Mouse (Mus musculus) frontal cortex, postnatal 14 days (tissue): ENCODE results near the gene Adra2b.

Experiments
- DNase-seq, 2 experiments: peaks; one replicate each; pipeline ENCODE4 v3.0.0; 2022; ENCODE audit warnings: low spot score in 2 of 2

The Adra2b gene

GRCm38 (mm10) chr2:127338833-127339232 lies 24.2 kb upstream of the Adra2b start:
- no peak for DNase-seq

GRCm38 (mm10) chr2:127339262-127339661 lies 23.7 kb upstream of the Adra2b start:
- DNase-seq: no peak

- peak in 1 of 2 experiments; percentile 44 for DNase-seq
Observed at GRCm38 (mm10) chr2:127341159-127341558, 21.8 kb upstream of the Adra2b start.

- no peak for DNase-seq
Observed at GRCm38 (mm10) chr2:127346334-127346733, 16.7 kb upstream of the Adra2b start.

GRCm38 (mm10) chr2:127347147-127347985 lies 15.6 kb upstream of the Adra2b start:
- no peak for DNase-seq

GRCm38 (mm10) chr2:127353881-127354280 lies 9.1 kb upstream of the Adra2b start:
- no peak for DNase-seq

DNA sequence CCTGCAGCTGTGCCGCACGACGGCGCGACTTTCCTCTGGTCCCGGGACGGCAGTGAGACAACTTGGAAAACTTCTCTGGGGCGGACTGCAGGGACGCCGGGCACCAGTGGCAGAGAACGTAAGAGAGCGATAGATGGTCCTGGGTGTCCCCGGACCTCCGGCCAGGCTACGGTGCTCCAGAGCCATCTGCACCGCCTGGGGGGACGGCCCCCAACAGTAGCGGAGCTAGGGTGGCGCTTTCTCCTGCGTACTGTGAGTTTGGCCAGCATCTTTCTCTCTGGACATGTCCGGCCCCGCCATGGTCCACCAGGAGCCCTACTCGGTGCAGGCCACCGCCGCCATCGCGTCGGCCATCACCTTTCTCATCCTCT lies 259 bp downstream of the Adra2b start:
- DNase-seq: no peak

DNA sequence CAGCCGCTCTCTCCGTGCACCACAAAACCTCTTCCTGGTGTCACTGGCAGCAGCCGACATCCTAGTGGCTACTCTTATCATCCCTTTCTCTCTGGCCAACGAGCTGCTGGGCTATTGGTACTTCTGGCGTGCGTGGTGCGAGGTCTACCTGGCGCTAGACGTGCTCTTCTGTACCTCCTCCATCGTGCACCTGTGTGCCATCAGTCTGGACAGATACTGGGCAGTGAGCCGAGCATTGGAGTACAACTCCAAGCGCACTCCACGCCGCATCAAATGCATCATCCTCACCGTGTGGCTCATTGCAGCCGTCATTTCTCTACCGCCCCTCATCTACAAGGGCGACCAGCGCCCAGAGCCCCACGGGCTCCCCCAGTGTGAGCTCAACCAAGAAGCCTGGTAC lies 688 bp downstream of the Adra2b start:
- DNase-seq: no peak

DNA sequence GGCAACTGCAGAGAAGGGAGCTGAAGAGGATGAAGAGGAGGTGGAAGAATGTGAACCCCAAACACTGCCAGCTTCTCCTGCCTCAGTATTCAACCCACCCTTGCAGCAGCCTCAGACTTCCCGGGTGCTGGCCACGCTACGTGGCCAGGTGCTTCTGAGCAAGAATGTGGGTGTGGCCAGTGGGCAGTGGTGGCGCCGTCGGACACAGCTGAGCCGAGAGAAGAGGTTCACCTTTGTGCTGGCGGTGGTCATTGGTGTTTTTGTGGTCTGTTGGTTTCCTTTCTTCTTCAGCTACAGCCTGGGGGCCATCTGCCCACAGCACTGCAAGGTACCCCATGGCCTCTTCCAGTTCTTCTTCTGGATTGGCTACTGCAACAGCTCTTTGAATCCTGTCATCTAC lies 1.4 kb downstream of the Adra2b start:
- DNase-seq: no peak

GRCm38 (mm10) chr2:127367126-127367820 lies 4.3 kb downstream of the Adra2b start:
- DNase-seq: no peak

DNA sequence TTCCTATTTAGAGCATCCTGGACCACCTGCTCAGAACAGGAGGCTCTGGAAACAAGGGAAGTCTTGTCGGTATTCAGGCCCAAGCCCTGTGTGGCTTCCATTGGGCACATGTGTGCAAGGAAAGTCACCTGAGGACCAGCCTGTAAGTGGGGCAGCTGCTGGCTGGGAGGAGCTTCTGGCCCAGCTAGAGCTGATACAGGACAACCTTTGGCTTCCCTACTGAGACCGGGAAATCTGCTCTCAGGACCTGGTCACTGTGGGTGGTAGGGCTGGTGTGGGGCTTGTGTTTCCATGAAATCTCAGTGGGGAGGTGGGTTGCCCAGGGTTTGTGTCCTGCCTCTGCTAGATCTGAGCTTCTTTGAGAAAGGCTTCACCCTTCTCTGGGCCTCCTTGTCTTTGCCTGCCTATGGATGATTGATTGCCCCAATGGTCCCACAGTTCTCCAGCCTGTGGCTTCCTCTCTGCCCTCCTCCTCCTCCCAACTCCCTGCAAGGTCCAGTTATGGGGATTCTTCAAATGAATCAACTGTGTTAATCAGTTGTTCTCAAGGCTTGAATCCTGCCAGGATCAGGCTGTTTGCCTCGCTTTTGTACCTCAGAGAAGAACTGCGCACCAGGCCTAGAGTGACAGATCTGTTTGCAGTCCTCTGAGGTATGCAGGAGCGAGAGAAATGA lies 6.8 kb downstream of the Adra2b start:
- no peak for DNase-seq

- DNase-seq: no peak
Observed at GRCm38 (mm10) chr2:127370561-127371483, 7.8 kb downstream of the Adra2b start.

- no peak for DNase-seq
Observed at GRCm38 (mm10) chr2:127371484-127371861, 8.5 kb downstream of the Adra2b start.

DNA sequence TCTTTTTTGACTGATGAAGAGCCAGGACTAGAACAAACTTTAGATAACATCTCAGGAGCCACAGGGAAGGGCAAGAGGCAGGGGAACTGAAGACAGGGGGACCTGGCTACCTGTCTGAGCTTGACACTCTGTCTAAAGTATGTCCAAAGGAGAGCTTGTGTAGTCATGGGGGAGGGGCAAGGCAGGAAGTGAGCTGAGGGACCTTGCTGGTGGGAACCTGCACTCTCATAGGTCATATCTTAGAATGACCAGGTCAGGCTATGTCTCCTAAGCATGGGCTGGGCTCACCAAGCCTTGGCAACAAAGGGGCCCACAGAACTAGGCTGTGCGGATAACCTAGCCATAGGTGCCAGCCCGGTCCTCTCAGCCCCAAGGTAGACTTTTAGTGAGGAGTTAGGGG lies 9.1 kb downstream of the Adra2b start:
- DNase-seq: no peak

DNA sequence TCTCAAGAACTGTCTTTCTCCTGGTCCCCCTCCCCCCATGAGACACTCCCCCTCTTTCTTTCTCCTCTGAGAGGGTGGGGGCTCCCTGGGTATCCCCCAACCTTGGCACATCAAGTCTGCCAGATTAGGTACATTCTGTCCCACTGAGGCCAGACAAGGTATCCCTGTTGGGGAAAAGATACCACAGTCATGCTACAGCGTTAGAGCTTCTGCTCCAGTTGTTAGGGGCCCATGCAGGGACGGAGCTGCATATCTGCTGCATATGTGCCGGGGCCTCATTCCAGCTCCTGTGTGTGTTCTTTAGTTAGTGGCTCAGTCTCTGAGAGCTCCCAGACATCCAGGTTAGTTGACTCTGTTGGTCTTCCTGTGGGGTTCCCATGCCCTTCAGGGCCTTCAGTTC lies 11.1 kb downstream of the Adra2b start:
- no peak for DNase-seq

DNA sequence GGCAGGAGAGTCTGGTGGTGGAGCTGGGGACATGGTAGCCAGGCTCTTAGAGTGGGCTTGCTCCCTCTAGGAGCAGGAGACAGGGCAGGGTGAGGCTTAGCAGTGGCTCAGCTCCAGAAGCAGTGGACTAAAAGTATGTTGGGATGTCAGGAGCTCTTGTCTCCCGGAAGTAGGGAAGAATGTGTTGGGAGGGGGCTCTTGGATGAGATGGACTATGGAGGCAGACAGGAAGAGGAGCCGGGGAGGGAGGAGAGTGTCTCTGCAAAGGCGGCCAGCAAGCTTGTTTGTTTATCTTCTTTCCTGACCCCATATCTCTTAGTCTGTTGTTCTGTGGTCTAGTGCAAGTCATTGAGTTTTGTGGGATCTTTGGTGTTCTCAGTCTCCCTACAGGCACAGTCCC lies 12.1 kb downstream of the Adra2b start:
- no peak for DNase-seq

GRCm38 (mm10) chr2:127375759-127376341 lies 12.8 kb downstream of the Adra2b start:
- no peak for DNase-seq

GRCm38 (mm10) chr2:127376423-127377051 lies 13.5 kb downstream of the Adra2b start:
- no peak for DNase-seq

DNA sequence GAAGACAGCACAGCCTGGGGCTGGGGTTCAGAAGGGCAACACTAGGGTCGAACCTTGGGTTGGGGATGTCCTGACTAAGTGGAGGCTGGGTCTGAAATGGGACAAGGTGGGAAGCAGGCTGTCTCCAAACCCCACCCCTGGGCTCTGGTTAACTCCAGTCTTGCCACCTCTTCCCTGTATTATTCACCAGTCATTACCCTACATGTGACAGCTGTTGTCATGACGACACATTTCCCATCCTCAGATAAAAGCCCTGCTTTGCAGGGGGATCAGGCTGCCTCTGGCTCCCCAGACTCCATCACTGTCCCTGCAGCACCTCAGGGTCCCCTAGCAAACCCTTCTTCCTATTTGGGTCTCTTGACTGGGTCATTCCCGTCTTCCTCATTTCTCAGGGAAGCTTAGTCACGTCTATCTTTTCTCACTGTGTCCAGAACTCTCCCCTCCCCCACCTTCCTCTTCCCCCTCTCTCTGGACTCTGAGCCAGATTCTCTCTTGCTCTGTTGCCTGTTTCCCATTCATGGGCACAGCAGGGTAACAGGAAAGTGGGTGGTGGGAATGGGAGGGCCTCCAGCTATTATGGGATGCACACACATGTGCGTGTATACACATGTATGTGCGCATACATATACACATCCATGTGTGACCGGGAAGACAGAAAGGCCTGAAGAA lies 15.1 kb downstream of the Adra2b start:
- DNase-seq: no peak

GRCm38 (mm10) chr2:127378611-127378990 lies 15.6 kb downstream of the Adra2b start:
- DNase-seq: no peak
